Mouse (Mus musculus): ENCODE data around the gene Fem1b. TPM values are rescaled to one million over a fixed set of nuclear protein-coding genes. Genes with fewer than 3 reads are reported as not detected.
"Not testable (repeated sequence)": the region's sequence is repeated elsewhere in the genome, so short reads cannot be mapped to it uniquely, and the experiment has no call there.

The Fem1b gene
- polyA plus RNA-seq, 1 experiment, result 75.6 TPM

GRCm38 (mm10) chr9:62826456-62826855 lies 14.7 kb upstream of the Fem1b start:
- no peaks in the 10 kb centered on the region for H3K27me3 ChIP-seq (ENCODE audit: control insufficient read depth, insufficient read depth, low read length)
- peak overlapping the region; percentile 12; the same call in 1 of the 2 replicates for H3K27ac ChIP-seq (ENCODE audit: control insufficient read depth, insufficient read depth, low read depth, low read length)
- no peaks in the 10 kb centered on the region for H3K36me3 ChIP-seq (ENCODE audit: control insufficient read depth, insufficient read depth, low read length)
- TF ChIP-seq CTCF (IDR thresholded peaks at IDR 0.05; ENCODE audit: control insufficient read depth, insufficient read depth, insufficient replicate concordance, low read depth, low read length), result no peak
- no peak for TF ChIP-seq POLR2A (IDR thresholded peaks at IDR 0.05; ENCODE audit: control insufficient read depth, low read depth, low read length)
- no peak overlapping the region for H3K4me3 ChIP-seq (ENCODE audit: control insufficient read depth, low read depth, low read length)
- H3K4me1 ChIP-seq (ENCODE audit: control insufficient read depth, insufficient read depth, low read length), result peaks cover 33% of the 10 kb centered on the region

GRCm38 (mm10) chr9:62825791-62826393 lies 14.2 kb upstream of the Fem1b start:
- Histone ChIP-seq H3K36me3 (ENCODE audit: control insufficient read depth, insufficient read depth, low read length) (no peaks in the 10 kb centered on the region), H3K27ac (ENCODE audit: control insufficient read depth, insufficient read depth, low read depth, low read length) (peak overlapping the region; percentile 79), H3K4me3 (ENCODE audit: control insufficient read depth, low read depth, low read length) (no peak overlapping the region), H3K27me3 (ENCODE audit: control insufficient read depth, insufficient read depth, low read length) (no peaks in the 10 kb centered on the region), H3K4me1 (ENCODE audit: control insufficient read depth, insufficient read depth, low read length) (peaks cover 33% of the 10 kb centered on the region)
- TF ChIP-seq POLR2A (IDR thresholded peaks at IDR 0.05; ENCODE audit: control insufficient read depth, low read depth, low read length), result no peak
- TF ChIP-seq CTCF (IDR thresholded peaks at IDR 0.05; ENCODE audit: control insufficient read depth, insufficient read depth, insufficient replicate concordance, low read depth, low read length), result no peak

- H3K4me1 ChIP-seq (ENCODE audit: control insufficient read depth, insufficient read depth, low read length), result peaks cover 14% of the 10 kb centered on the region
- no peaks in the 10 kb centered on the region for H3K27me3 ChIP-seq (ENCODE audit: control insufficient read depth, insufficient read depth, low read length)
- H3K27ac ChIP-seq (ENCODE audit: control insufficient read depth, insufficient read depth, low read depth, low read length), result no peak overlapping the region
- H3K36me3 ChIP-seq (ENCODE audit: control insufficient read depth, insufficient read depth, low read length), result no peaks in the 10 kb centered on the region
- TF ChIP-seq CTCF (IDR thresholded peaks at IDR 0.05; ENCODE audit: control insufficient read depth, insufficient read depth, insufficient replicate concordance, low read depth, low read length) (no peak), POLR2A (IDR thresholded peaks at IDR 0.05; ENCODE audit: control insufficient read depth, low read depth, low read length) (no peak)
- H3K4me3 ChIP-seq (ENCODE audit: control insufficient read depth, low read depth, low read length), result no peak overlapping the region
These were observed 10.1 kb upstream of the Fem1b start for GRCm38 (mm10) chr9:62821811-62822210.

- Histone ChIP-seq H3K4me1 (ENCODE audit: control insufficient read depth, insufficient read depth, low read length) (peaks cover 5% of the 10 kb centered on the region), H3K27ac (ENCODE audit: control insufficient read depth, insufficient read depth, low read depth, low read length) (no peak overlapping the region), H3K36me3 (ENCODE audit: control insufficient read depth, insufficient read depth, low read length) (no peaks in the 10 kb centered on the region), H3K27me3 (ENCODE audit: control insufficient read depth, insufficient read depth, low read length) (no peaks in the 10 kb centered on the region), H3K4me3 (ENCODE audit: control insufficient read depth, low read depth, low read length) (no peak overlapping the region)
- TF ChIP-seq CTCF (IDR thresholded peaks at IDR 0.05; ENCODE audit: control insufficient read depth, insufficient read depth, insufficient replicate concordance, low read depth, low read length) (no peak), POLR2A (IDR thresholded peaks at IDR 0.05; ENCODE audit: control insufficient read depth, low read depth, low read length) (no peak)
These were observed 9.1 kb upstream of the Fem1b start for GRCm38 (mm10) chr9:62820829-62821228.

- H3K4me1 ChIP-seq (ENCODE audit: control insufficient read depth, insufficient read depth, low read length); H3K27ac ChIP-seq (ENCODE audit: control insufficient read depth, insufficient read depth, low read depth, low read length); H3K27me3 ChIP-seq (ENCODE audit: control insufficient read depth, insufficient read depth, low read length); H3K4me3 ChIP-seq (ENCODE audit: control insufficient read depth, low read depth, low read length); H3K36me3 ChIP-seq (ENCODE audit: control insufficient read depth, insufficient read depth, low read length): not testable (repeated sequence)
These were observed 8.2 kb upstream of the Fem1b start for GRCm38 (mm10) chr9:62819910-62820309.

- no peak for TF ChIP-seq CTCF (IDR thresholded peaks at IDR 0.05; ENCODE audit: control insufficient read depth, insufficient read depth, insufficient replicate concordance, low read depth, low read length)
- no peak for TF ChIP-seq POLR2A (IDR thresholded peaks at IDR 0.05; ENCODE audit: control insufficient read depth, low read depth, low read length)
- no peak overlapping the region for H3K27ac ChIP-seq (ENCODE audit: control insufficient read depth, insufficient read depth, low read depth, low read length)
- no peaks in the 10 kb centered on the region for H3K4me1 ChIP-seq (ENCODE audit: control insufficient read depth, insufficient read depth, low read length)
- H3K4me3 ChIP-seq (ENCODE audit: control insufficient read depth, low read depth, low read length), result no peak overlapping the region
- no peaks in the 10 kb centered on the region for H3K27me3 ChIP-seq (ENCODE audit: control insufficient read depth, insufficient read depth, low read length)
- H3K36me3 ChIP-seq (ENCODE audit: control insufficient read depth, insufficient read depth, low read length), result no peaks in the 10 kb centered on the region
These were observed 7.8 kb upstream of the Fem1b start for GRCm38 (mm10) chr9:62819494-62819893.

- H3K4me3 ChIP-seq (ENCODE audit: control insufficient read depth, low read depth, low read length), result no peak overlapping the region
- no peaks in the 10 kb centered on the region for H3K36me3 ChIP-seq (ENCODE audit: control insufficient read depth, insufficient read depth, low read length)
- TF ChIP-seq POLR2A (IDR thresholded peaks at IDR 0.05; ENCODE audit: control insufficient read depth, low read depth, low read length) (no peak), CTCF (IDR thresholded peaks at IDR 0.05; ENCODE audit: control insufficient read depth, insufficient read depth, insufficient replicate concordance, low read depth, low read length) (no peak)
- H3K4me1 ChIP-seq (ENCODE audit: control insufficient read depth, insufficient read depth, low read length), result no peaks in the 10 kb centered on the region
- no peaks in the 10 kb centered on the region for H3K27me3 ChIP-seq (ENCODE audit: control insufficient read depth, insufficient read depth, low read length)
- H3K27ac ChIP-seq (ENCODE audit: control insufficient read depth, insufficient read depth, low read depth, low read length), result no peak overlapping the region
These were observed 6.3 kb upstream of the Fem1b start for GRCm38 (mm10) chr9:62817828-62818614.
